Mouse (Mus musculus) brain, embryonic 14.5 days (tissue): Measurements from ENCODE around the gene Uts2r. TPM values are rescaled to one million over a fixed set of nuclear protein-coding genes. Genes with fewer than 3 reads are reported as not detected.

ENCODE experiments used
- DNase-seq: peaks from one replicate; pipeline ENCODE4 v3.0.0-alpha.2; 2011; ENCODE audit warnings: low read depth
- CTCF ChIP-seq: fragments of 200-500 bp; IDR thresholded peaks from 2 replicates; pipeline ENCODE4 v1.5.1; 2012; ENCODE audit warnings: inconsistent platforms, mild to moderate bottlenecking, moderate library complexity, borderline replicate concordance; ENCODE audit not compliant: insufficient read depth, insufficient read length; ENCODE audit errors: extremely low read depth
- POLR2A ChIP-seq: fragments of 200-500 bp; IDR thresholded peaks from 2 replicates; pipeline ENCODE4 v1.6.1; 2012; ENCODE audit warnings: mild to moderate bottlenecking, inconsistent platforms, borderline replicate concordance; ENCODE audit not compliant: poor library complexity, insufficient read depth, insufficient read length, severe bottlenecking; ENCODE audit errors: extremely low read depth
- polyA plus RNA-seq: library from polyadenylated mRNA; depleted of rRNA; stranded (reverse); fragments of >200 nt; gene quantifications from 2 replicates; pipeline ENCODE4 v1.2.3, GENCODE M21; 2012; rRNA removed

Gene Uts2r
- polyA plus RNA-seq, 1 experiment = 0.30 TPM

GRCm38 (mm10) chr11:121204161-121205006 lies 44.3 kb downstream of the Uts2r start, which contains the start of the genes Hexdc and Ogfod3:
Hexdc (plus strand) TSS chr11:121204433.
Ogfod3 (minus strand) TSS chr11:121204711.
- DNase-seq = peak; percentile 98
- TF ChIP-seq POLR2A (peak; percentile 67; the same call in 1 of the 2 replicates), CTCF (no peak)

Other genes starting within 250 kb of the Uts2r start
- gene Ccdc57, start 227.4 kb upstream of the Uts2r start, polyA plus RNA-seq = 5.6 and 7.2 TPM in 2 replicates
- 9.4 and 10.9 TPM in 2 replicates for gene Slc16a3, start 211.8 kb upstream of the Uts2r start, polyA plus RNA-seq
- gene Csnk1d, start 168.9 kb upstream of the Uts2r start, polyA plus RNA-seq = 187 and 202 TPM in 2 replicates
- gene Cd7, start 120.9 kb upstream of the Uts2r start, polyA plus RNA-seq = 0.08 TPM in 1 of 2 replicates, not detected in the other
- gene Sectm1b, start 96.7 kb upstream of the Uts2r start, polyA plus RNA-seq = not detected in 2 replicates
- gene Sectm1a, start 79.1 kb upstream of the Uts2r start, polyA plus RNA-seq = 0.19 TPM in 1 of 2 replicates, not detected in the other
- gene Tex19.2, start 41.6 kb upstream of the Uts2r start, polyA plus RNA-seq = not detected in 2 replicates
- not detected in 2 replicates for gene Tex19.1, start 14.1 kb upstream of the Uts2r start, polyA plus RNA-seq
- 70.6 and 92.9 TPM in 2 replicates for gene Hexdc, start 44.2 kb downstream of the Uts2r start, polyA plus RNA-seq
- gene Ogfod3, start 44.4 kb downstream of the Uts2r start, polyA plus RNA-seq = 8.4 and 11.9 TPM in 2 replicates
- 44.1 and 56.4 TPM in 2 replicates for gene Cybc1, start 69.1 kb downstream of the Uts2r start, polyA plus RNA-seq
- gene Narf, start 77.0 kb downstream of the Uts2r start, polyA plus RNA-seq = 75.1 and 88.5 TPM in 2 replicates
- gene Foxk2, start 99.7 kb downstream of the Uts2r start, polyA plus RNA-seq = 67.6 and 85.4 TPM in 2 replicates
- gene Wdr45b, start 194.2 kb downstream of the Uts2r start, polyA plus RNA-seq = 78.0 and 95.7 TPM in 2 replicates
- gene Rab40b, start 228.0 kb downstream of the Uts2r start, polyA plus RNA-seq = 5.5 and 5.7 TPM in 2 replicates